Mouse (Mus musculus): ENCODE data around the gene St6galnac4. TPM values are rescaled to one million over a fixed set of nuclear protein-coding genes. Genes with fewer than 3 reads are reported as not detected.

St6galnac4 gene
- polyA plus RNA-seq, 1 experiment from 2014 or later = 12.9 TPM

DNA sequence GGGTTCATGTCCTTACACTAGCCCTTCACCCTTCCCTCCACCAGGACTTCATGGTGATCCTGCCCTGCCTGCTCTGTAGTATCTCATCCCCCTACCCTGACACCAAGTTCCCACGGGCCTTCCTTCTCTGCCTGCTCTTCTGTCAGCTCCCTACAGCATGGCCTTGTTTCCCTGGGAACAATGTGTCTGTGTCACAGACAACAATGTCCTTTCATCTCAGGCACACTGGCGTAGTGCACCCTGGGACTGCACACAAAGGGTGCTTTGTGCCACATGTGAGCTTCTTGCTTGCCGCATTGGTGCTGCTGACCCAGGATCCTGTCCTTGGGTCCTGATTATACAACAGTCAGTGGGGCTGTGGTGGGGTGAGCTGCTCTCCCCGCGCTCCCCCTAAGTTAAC, 27.3 kb upstream of the St6galnac4 start:
- peak overlapping the region; percentile 16; the same call in 1 of the 2 replicates for H3K9ac ChIP-seq (ENCODE audit: low read depth, low read length)
- WGBS = 17% methylated on average over 5 of the region's 5 CpGs
- peak overlapping the region; percentile 81 for H3K27ac ChIP-seq (ENCODE audit: low read depth, low read length)
- H3K4me3 ChIP-seq (ENCODE audit: low read depth, low read length) = no peak overlapping the region
- no peaks in the 10 kb centered on the region for H3K9me3 ChIP-seq (ENCODE audit: control insufficient read depth, low read length)
- peaks cover 21% of the 10 kb centered on the region for H3K4me1 ChIP-seq (replicated peaks; ENCODE audit: control insufficient read depth, insufficient read depth, low read length)
- ATAC-seq (ENCODE audit: low FRiP score) = peak; percentile 91
- peak; percentile 79 for DNase-seq (ENCODE audit: low spot score)
- H3K27me3 ChIP-seq (ENCODE audit: control insufficient read depth, insufficient read depth, low read length) = no peaks in the 10 kb centered on the region
- H3K4me2 ChIP-seq (replicated peaks; ENCODE audit: low read depth, low read length) = 0 out of 2 replicates have a peak overlapping the region, but pooled peaks have one; percentile 1
- 0 out of 2 replicates have a peak, but pooled peaks cover 2% of the 10 kb centered on the region for H3K36me3 ChIP-seq (ENCODE audit: control insufficient read depth, insufficient read depth, low read length)

DNA sequence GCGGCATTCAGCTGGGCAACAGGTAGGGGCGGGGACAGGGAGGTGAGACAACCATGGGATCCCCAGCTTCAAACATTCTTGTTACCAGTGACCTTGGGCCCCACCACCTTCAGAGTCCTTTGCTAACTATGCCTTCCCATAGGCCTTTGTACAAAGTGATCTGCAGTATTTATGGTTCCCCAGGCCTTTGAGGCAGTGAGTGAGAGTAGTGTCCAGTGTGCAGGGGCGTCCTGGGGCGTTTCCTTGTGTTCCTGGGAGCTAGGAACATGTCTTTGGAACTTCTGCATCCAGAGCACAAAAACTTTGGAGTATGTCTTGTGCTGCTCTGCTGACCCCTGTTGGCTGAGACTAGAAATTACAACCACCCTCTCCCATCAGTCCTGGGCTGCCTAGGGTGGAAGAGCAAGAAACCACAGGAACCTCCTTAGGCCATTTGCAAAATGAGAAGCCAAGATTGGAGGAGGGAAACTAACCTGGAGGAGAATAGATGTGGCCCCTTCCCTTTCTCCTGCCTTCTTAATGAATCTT, 20.3 kb upstream of the St6galnac4 start:
- Histone ChIP-seq H3K36me3 (ENCODE audit: control insufficient read depth, insufficient read depth, low read length) (0 out of 2 replicates have a peak, but pooled peaks cover 5% of the 10 kb centered on the region), H3K4me1 (replicated peaks; ENCODE audit: control insufficient read depth, insufficient read depth, low read length) (no peaks in the 10 kb centered on the region), H3K4me2 (replicated peaks; ENCODE audit: low read depth, low read length) (no peak overlapping the region), H3K9me3 (ENCODE audit: control insufficient read depth, low read length) (no peaks in the 10 kb centered on the region), H3K27me3 (ENCODE audit: control insufficient read depth, insufficient read depth, low read length) (no peaks in the 10 kb centered on the region), H3K9ac (ENCODE audit: low read depth, low read length) (no peak overlapping the region), H3K27ac (ENCODE audit: low read depth, low read length) (no peak overlapping the region), H3K4me3 (ENCODE audit: low read depth, low read length) (no peak overlapping the region)
- DNase-seq (ENCODE audit: low spot score) (peak; percentile 83), ATAC-seq (ENCODE audit: low FRiP score) (no peak)
- WGBS = 42% methylated on average over 4 of the region's 4 CpGs

DNA sequence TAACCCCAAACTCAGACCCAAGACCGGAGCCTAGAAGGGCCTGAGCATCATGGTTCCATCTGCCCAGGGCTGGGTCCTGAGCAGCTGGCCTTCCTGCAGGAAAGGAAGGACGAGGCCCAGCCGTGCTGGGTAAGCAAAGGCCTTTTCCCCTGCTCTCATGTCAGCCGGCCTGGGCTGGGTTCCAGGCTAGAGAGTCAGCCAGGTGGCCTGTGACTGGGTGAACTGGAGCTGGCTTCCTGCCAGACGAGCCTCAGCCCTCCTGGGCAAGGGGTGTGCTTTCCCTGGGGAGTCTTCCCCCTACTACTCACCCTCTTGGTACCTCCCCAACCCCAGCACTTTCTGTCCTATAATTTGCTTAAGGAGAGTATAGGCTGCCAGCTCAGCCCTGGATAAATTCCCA, 18.7 kb upstream of the St6galnac4 start:
- no peaks in the 10 kb centered on the region for H3K27me3 ChIP-seq (ENCODE audit: control insufficient read depth, insufficient read depth, low read length)
- 83% methylated on average over 5 of the region's 5 CpGs for WGBS
- H3K36me3 ChIP-seq (ENCODE audit: control insufficient read depth, insufficient read depth, low read length) = 0 out of 2 replicates have a peak, but pooled peaks cover 5% of the 10 kb centered on the region
- H3K4me3 ChIP-seq (ENCODE audit: low read depth, low read length) = no peak overlapping the region
- H3K9ac ChIP-seq (ENCODE audit: low read depth, low read length) = no peak overlapping the region
- no peak overlapping the region for H3K27ac ChIP-seq (ENCODE audit: low read depth, low read length)
- H3K4me2 ChIP-seq (replicated peaks; ENCODE audit: low read depth, low read length) = no peak overlapping the region
- H3K9me3 ChIP-seq (ENCODE audit: control insufficient read depth, low read length) = no peaks in the 10 kb centered on the region
- no peaks in the 10 kb centered on the region for H3K4me1 ChIP-seq (replicated peaks; ENCODE audit: control insufficient read depth, insufficient read depth, low read length)
- no peak for DNase-seq (ENCODE audit: low spot score)
- ATAC-seq (ENCODE audit: low FRiP score) = no peak

DNA sequence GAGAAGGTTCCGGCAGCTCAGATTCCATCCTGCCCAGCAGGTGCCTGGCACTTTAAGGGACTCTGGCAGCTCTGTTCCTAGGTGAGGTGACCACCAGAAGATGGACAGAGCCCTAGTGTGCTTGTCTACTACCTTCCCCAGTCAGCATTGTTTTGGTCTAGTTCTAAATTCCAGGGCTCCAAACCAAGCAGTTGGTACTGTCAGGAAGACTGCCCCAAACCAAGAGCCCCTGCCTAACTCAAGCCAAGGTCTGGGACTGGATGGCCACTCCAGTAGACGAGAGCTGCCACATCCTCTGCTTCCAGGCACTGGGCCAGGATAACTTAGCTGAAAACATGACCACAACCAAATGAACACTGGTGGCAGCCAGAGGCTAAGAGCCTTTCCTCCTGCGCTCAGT, 18.0 kb upstream of the St6galnac4 start:
- Histone ChIP-seq H3K4me2 (replicated peaks; ENCODE audit: low read depth, low read length) (no peak overlapping the region), H3K27me3 (ENCODE audit: control insufficient read depth, insufficient read depth, low read length) (no peaks in the 10 kb centered on the region), H3K9ac (ENCODE audit: low read depth, low read length) (no peak overlapping the region), H3K36me3 (ENCODE audit: control insufficient read depth, insufficient read depth, low read length) (0 out of 2 replicates have a peak, but pooled peaks cover 5% of the 10 kb centered on the region), H3K4me3 (ENCODE audit: low read depth, low read length) (no peak overlapping the region), H3K9me3 (ENCODE audit: control insufficient read depth, low read length) (no peaks in the 10 kb centered on the region), H3K27ac (ENCODE audit: low read depth, low read length) (no peak overlapping the region), H3K4me1 (replicated peaks; ENCODE audit: control insufficient read depth, insufficient read depth, low read length) (no peaks in the 10 kb centered on the region)
- 91% methylated on average over 3 of the region's 3 CpGs for WGBS
- no peak for ATAC-seq (ENCODE audit: low FRiP score)
- DNase-seq (ENCODE audit: low spot score) = no peak

DNA sequence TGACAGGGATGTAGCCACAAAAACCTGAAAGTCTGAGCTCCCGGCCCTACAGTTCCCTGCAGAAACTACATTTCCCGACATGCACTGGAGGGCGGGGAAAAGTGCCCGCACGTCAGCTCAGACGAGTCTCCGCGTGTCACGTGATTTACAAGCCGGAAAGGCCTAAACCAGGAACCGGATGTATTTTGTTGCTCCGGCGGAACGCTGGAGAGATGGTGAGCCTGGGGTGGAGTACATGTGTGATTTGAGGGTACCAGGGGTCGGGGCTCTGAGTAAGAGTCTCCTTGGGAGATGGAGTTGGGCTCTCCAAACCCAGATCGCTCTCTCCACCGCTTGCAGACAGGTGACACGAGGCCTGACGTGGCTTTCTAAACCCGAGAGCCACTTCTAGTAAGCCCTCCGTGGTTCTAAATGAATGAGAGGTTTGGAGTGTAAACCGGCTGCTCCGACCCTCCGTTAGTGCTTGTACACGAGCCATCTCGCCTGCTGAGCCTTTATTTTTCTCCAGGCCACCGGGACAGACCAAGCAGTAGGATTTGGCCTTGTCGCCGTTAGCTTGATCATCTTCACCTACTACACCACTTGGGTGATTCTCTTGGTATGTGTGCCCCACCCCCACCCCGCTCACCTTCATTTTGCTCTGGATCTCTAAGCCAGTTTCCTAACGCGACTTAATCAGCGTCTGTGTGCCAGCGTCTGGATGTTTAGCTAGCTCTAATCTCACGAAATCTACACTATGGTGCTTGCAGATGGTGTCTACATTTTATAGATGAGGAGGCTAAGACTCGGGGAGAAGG, 16.0 kb upstream of the St6galnac4 start, which contains the start of gene Dpm2:
Gene Dpm2, plus strand, starts transcription at position 161 of the 797 bp plus-strand sequence.
- Histone ChIP-seq H3K4me3 (ENCODE audit: low read depth, low read length) (peak within 1 kb of the TSS; percentile 81), H3K4me1 (replicated peaks; ENCODE audit: control insufficient read depth, insufficient read depth, low read length) (no peaks in the 10 kb centered on the region), H3K36me3 (ENCODE audit: control insufficient read depth, insufficient read depth, low read length) (no peaks in the 10 kb centered on the region), H3K27me3 (ENCODE audit: control insufficient read depth, insufficient read depth, low read length) (no peaks in the 10 kb centered on the region), H3K9ac (ENCODE audit: low read depth, low read length) (peak within 1 kb of the TSS; percentile 76), H3K27ac (ENCODE audit: low read depth, low read length) (no peak within 1 kb of the TSS), H3K4me2 (replicated peaks; ENCODE audit: low read depth, low read length) (peak within 1 kb of the TSS; percentile 71), H3K9me3 (ENCODE audit: control insufficient read depth, low read length) (no peaks in the 10 kb centered on the region)
- peak; percentile 92 for DNase-seq (ENCODE audit: low spot score)
- WGBS = 2% methylated on average over 36 of the region's 36 CpGs
- ATAC-seq (ENCODE audit: low FRiP score) = peak; percentile 81

DNA sequence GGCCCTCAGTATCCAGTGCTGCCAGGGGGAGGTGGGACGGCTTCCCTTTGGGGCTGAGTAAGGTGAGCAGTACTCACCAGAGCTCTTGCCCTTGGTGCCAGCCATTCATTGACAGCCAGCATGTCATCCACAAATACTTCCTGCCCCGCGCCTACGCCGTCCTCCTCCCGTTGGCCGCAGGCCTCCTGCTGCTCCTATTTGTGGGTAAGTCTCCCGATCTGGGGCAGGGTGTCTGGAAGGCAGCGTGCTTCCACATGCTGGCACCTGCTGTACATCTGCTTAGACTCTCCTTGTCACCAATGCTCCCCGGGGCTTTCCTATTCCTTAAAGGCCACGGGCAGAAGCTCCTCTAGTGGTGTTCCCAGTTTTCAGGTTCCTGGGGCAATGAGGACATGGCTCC, 14.7 kb upstream of the St6galnac4 start:
- H3K4me3 ChIP-seq (ENCODE audit: low read depth, low read length) = no peak overlapping the region
- H3K4me2 ChIP-seq (replicated peaks; ENCODE audit: low read depth, low read length) = no peak overlapping the region
- DNase-seq (ENCODE audit: low spot score) (no peak), ATAC-seq (ENCODE audit: low FRiP score) (no peak)
- 91% methylated on average over 11 of the region's 11 CpGs for whole genome bisulfite sequencing
- H3K9ac ChIP-seq (ENCODE audit: low read depth, low read length) = no peak overlapping the region
- H3K27me3 ChIP-seq (ENCODE audit: control insufficient read depth, insufficient read depth, low read length) = no peaks in the 10 kb centered on the region
- H3K9me3 ChIP-seq (ENCODE audit: control insufficient read depth, low read length) = no peaks in the 10 kb centered on the region
- no peaks in the 10 kb centered on the region for H3K4me1 ChIP-seq (replicated peaks; ENCODE audit: control insufficient read depth, insufficient read depth, low read length)
- no peak overlapping the region for H3K27ac ChIP-seq (ENCODE audit: low read depth, low read length)
- H3K36me3 ChIP-seq (ENCODE audit: control insufficient read depth, insufficient read depth, low read length) = no peaks in the 10 kb centered on the region

DNA sequence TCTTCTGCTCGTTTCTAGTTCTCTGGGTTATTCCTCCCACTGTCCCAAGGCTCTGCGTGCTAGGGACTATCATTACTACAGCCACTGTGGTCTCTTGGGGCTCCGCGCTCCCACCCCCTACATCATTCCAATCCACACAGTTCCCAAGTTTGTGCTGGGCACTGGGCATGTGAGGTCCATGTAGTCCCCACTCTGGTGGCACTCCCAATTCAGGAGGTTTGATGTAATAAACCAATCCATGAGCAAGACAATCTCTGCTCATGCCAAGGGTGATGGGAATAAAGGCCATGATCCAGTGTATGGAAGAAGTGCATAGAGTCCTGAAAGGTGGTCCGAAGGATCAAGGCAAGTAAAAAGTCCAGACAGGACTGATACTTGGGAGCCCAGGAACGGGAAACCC, 12.4 kb upstream of the St6galnac4 start, which contains the start of gene Pip5kl1:
Gene Pip5kl1, plus strand, starts transcription at position 301 of the 400 bp plus-strand sequence.
- Histone ChIP-seq H3K9me3 (ENCODE audit: control insufficient read depth, low read length) (no peaks in the 10 kb centered on the region), H3K4me3 (ENCODE audit: low read depth, low read length) (peak within 1 kb of the TSS; percentile 52), H3K27me3 (ENCODE audit: control insufficient read depth, insufficient read depth, low read length) (no peaks in the 10 kb centered on the region; the same call in 1 of the 2 replicates), H3K4me2 (replicated peaks; ENCODE audit: low read depth, low read length) (peak within 1 kb of the TSS; percentile 98), H3K36me3 (ENCODE audit: control insufficient read depth, insufficient read depth, low read length) (no peaks in the 10 kb centered on the region), H3K27ac (ENCODE audit: low read depth, low read length) (no peak within 1 kb of the TSS), H3K9ac (ENCODE audit: low read depth, low read length) (peak within 1 kb of the TSS; percentile 61), H3K4me1 (replicated peaks; ENCODE audit: control insufficient read depth, insufficient read depth, low read length) (no peaks in the 10 kb centered on the region)
- ATAC-seq (ENCODE audit: low FRiP score) (no peak), DNase-seq (ENCODE audit: low spot score) (no peak)
- WGBS = 82% methylated on average over 6 of the region's 6 CpGs

DNA sequence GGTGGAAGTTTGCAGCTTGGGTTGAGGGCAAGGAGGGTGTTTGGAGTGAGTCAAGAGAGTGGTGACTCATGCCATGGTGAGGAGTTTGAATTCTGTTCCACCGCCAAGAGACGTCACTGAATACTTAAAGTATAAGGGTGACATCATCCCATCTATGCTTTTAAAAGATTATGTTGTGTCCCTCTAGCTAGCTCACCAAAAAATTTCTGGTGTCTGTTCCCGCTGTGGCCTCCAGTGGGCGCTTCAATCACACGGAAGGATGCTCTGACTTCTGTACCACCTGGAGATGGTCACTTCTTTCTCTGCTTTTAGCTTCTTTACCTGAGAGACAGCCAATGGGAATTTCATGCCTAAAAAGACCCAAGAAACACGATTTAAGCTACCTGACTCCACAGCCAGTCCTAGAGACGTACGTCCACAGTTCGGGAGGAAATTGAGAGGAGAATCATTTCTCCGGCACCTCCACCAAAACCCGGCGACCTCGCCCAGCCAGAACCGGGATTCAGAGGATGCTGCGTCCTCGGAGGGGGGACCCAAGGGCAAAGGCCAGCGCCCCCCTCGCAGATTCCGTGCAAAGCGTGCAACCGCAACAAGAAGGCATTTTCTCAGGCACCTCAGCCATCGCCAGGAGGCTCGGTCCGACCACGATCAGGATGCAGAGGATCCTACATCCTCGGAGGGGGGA, 11.9 kb upstream of the St6galnac4 start:
- H3K27me3 ChIP-seq (ENCODE audit: control insufficient read depth, insufficient read depth, low read length) = no peaks in the 10 kb centered on the region; the same call in 1 of the 2 replicates
- no peak overlapping the region for H3K27ac ChIP-seq (ENCODE audit: low read depth, low read length)
- peak overlapping the region; percentile 98 for H3K4me2 ChIP-seq (replicated peaks; ENCODE audit: low read depth, low read length)
- H3K4me3 ChIP-seq (ENCODE audit: low read depth, low read length) = peak overlapping the region; percentile 52
- 2% methylated on average over 26 of the region's 26 CpGs for WGBS
- ATAC-seq (ENCODE audit: low FRiP score) (no peak), DNase-seq (ENCODE audit: low spot score) (peak; percentile 80)
- no peaks in the 10 kb centered on the region for H3K4me1 ChIP-seq (replicated peaks; ENCODE audit: control insufficient read depth, insufficient read depth, low read length)
- H3K9ac ChIP-seq (ENCODE audit: low read depth, low read length) = peak overlapping the region; percentile 61
- no peaks in the 10 kb centered on the region for H3K36me3 ChIP-seq (ENCODE audit: control insufficient read depth, insufficient read depth, low read length)
- H3K9me3 ChIP-seq (ENCODE audit: control insufficient read depth, low read length) = no peaks in the 10 kb centered on the region
